Mouse (Mus musculus): ENCODE measurements around the gene Rptor. TPM values are rescaled to one million over a fixed set of nuclear protein-coding genes. Genes with fewer than 3 reads are reported as not detected.
A peak's percentile ranks its signal among the peaks of the same experiment; 100 is the strongest.

Rptor gene
- polyA plus RNA-seq, 1 experiment from 2014 or later: 14.6 TPM

- Histone ChIP-seq H3K27ac (ENCODE audit: low read depth) (no peak overlapping the region), H3K4me1 (ENCODE audit: insufficient read depth) (no peaks in the 10 kb centered on the region), H3K9ac (no peak overlapping the region), H3K9me3 (ENCODE audit: low read depth, low read length) (no peaks in the 10 kb centered on the region), H3K4me2 (no peak overlapping the region), H3K4me3 (ENCODE audit: low read depth, low read length) (no peak overlapping the region), H3K27me3 (ENCODE audit: insufficient read depth, low read length) (no peaks in the 10 kb centered on the region), H3K36me3 (ENCODE audit: insufficient read depth) (peaks cover 46% of the 10 kb centered on the region)
- 86% methylated on average over 9 of the region's 9 CpGs for WGBS
- DNase-seq (no peak), ATAC-seq (ENCODE audit: insufficient read depth) (no peak)
- no peak for TF ChIP-seq CTCF (IDR thresholded peaks at IDR 0.05; ENCODE audit: low read depth)
Measured at GRCm38 (mm10) chr11:119897041-119897440, 294.3 kb downstream of the Rptor start.

GRCm38 (mm10) chr11:119898976-119899375 is 296.3 kb downstream of the Rptor start:
- Histone ChIP-seq H3K9me3 (ENCODE audit: low read depth, low read length) (no peaks in the 10 kb centered on the region), H3K27me3 (ENCODE audit: insufficient read depth, low read length) (no peaks in the 10 kb centered on the region), H3K36me3 (ENCODE audit: insufficient read depth) (peaks cover 28% of the 10 kb centered on the region), H3K4me3 (ENCODE audit: low read depth, low read length) (no peak overlapping the region), H3K4me1 (ENCODE audit: insufficient read depth) (no peaks in the 10 kb centered on the region), H3K27ac (ENCODE audit: low read depth) (no peak overlapping the region), H3K9ac (no peak overlapping the region), H3K4me2 (no peak overlapping the region)
- ATAC-seq (ENCODE audit: insufficient read depth) (no peak), DNase-seq (no peak)
- TF ChIP-seq CTCF (IDR thresholded peaks at IDR 0.05; ENCODE audit: low read depth): no peak
- 78% methylated on average over 11 of the region's 11 CpGs for WGBS

DNA sequence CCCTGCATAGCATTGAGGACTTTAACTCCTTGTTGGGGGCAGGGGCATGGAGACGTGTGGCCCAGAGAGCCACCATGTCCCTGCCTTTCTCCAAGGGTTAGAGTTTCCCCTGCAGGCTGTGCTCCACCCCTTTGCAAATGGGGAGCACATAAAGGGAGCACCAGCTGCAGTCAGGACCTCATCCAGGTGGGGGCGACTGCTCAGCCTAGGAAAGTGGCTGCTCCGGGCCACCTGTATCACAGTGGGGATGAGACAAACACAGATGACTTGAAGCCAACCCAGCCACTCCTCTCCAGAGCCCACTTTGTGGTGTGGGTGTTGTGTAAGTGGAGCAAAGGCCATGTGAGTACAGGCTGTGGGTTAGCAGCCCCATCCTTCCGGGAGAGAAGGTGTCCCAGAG is 298.5 kb downstream of the Rptor start:
- Histone ChIP-seq H3K36me3 (ENCODE audit: insufficient read depth) (peaks cover 16% of the 10 kb centered on the region), H3K9me3 (ENCODE audit: low read depth, low read length) (no peaks in the 10 kb centered on the region), H3K4me2 (no peak overlapping the region), H3K27ac (ENCODE audit: low read depth) (no peak overlapping the region), H3K9ac (no peak overlapping the region), H3K4me1 (ENCODE audit: insufficient read depth) (no peaks in the 10 kb centered on the region), H3K27me3 (ENCODE audit: insufficient read depth, low read length) (no peaks in the 10 kb centered on the region), H3K4me3 (ENCODE audit: low read depth, low read length) (no peak overlapping the region)
- WGBS: 60% methylated on average over 4 of the region's 4 CpGs
- ATAC-seq (ENCODE audit: insufficient read depth) (no peak), DNase-seq (no peak)
- TF ChIP-seq CTCF (IDR thresholded peaks at IDR 0.05; ENCODE audit: low read depth): no peak

GRCm38 (mm10) chr11:119902891-119903290 is 300.2 kb downstream of the Rptor start:
- WGBS: 83% methylated on average over 4 of the region's 4 CpGs
- ATAC-seq (ENCODE audit: insufficient read depth): no peak
- H3K9ac ChIP-seq: no peak overlapping the region

GRCm38 (mm10) chr11:119904621-119905286 is 302.0 kb downstream of the Rptor start:
- no peaks in the 10 kb centered on the region for H3K36me3 ChIP-seq (ENCODE audit: insufficient read depth)

More at GRCm38 (mm10) chr11:119902891-119903290, 300.2 kb downstream of the Rptor start:
- Histone ChIP-seq H3K4me1 (ENCODE audit: insufficient read depth) (no peaks in the 10 kb centered on the region), H3K4me3 (ENCODE audit: low read depth, low read length) (no peak overlapping the region), H3K9me3 (ENCODE audit: low read depth, low read length) (no peaks in the 10 kb centered on the region), H3K36me3 (ENCODE audit: insufficient read depth) (peaks cover 6% of the 10 kb centered on the region), H3K27ac (ENCODE audit: low read depth) (no peak overlapping the region), H3K27me3 (ENCODE audit: insufficient read depth, low read length) (no peaks in the 10 kb centered on the region), H3K4me2 (no peak overlapping the region)
- TF ChIP-seq CTCF (IDR thresholded peaks at IDR 0.05; ENCODE audit: low read depth): no peak
- no peak for DNase-seq

DNA sequence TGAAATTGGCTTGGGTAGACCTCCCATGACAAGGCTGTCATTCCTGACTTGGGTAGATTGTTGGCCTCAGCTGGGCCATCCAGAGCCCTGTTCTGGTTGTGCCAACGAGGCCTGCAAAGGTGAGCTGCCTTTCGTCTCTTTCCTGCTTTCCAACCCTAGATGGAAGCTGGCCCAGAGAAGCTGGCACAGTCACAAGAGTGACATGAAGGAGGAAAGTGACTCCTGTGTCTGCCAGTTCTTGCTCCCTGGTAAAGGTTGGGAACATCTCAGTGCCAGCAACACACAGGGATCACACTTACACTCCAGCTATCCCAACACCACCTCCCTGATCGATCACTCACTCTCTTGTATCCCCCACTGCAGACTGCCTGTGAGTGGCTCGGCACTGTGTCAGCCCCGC is 303.1 kb downstream of the Rptor start:
- ATAC-seq (ENCODE audit: insufficient read depth) (no peak), DNase-seq (no peak)
- Histone ChIP-seq H3K36me3 (ENCODE audit: insufficient read depth) (no peaks in the 10 kb centered on the region), H3K9ac (no peak overlapping the region), H3K4me3 (ENCODE audit: low read depth, low read length) (no peak overlapping the region), H3K9me3 (ENCODE audit: low read depth, low read length) (no peaks in the 10 kb centered on the region), H3K4me2 (no peak overlapping the region), H3K27ac (ENCODE audit: low read depth) (no peak overlapping the region), H3K27me3 (ENCODE audit: insufficient read depth, low read length) (no peaks in the 10 kb centered on the region), H3K4me1 (ENCODE audit: insufficient read depth) (no peaks in the 10 kb centered on the region)
- no peak for TF ChIP-seq CTCF (IDR thresholded peaks at IDR 0.05; ENCODE audit: low read depth)
- WGBS: 79% methylated on average over 5 of the region's 5 CpGs

More at GRCm38 (mm10) chr11:119904621-119905286, 302.0 kb downstream of the Rptor start:
- TF ChIP-seq CTCF (IDR thresholded peaks at IDR 0.05; ENCODE audit: low read depth): peak; percentile 96
- 27% methylated on average over 5 of the region's 5 CpGs for WGBS
- Histone ChIP-seq H3K9ac (no peak overlapping the region), H3K27me3 (ENCODE audit: insufficient read depth, low read length) (no peaks in the 10 kb centered on the region), H3K27ac (ENCODE audit: low read depth) (no peak overlapping the region), H3K9me3 (ENCODE audit: low read depth, low read length) (no peaks in the 10 kb centered on the region), H3K4me1 (ENCODE audit: insufficient read depth) (no peaks in the 10 kb centered on the region), H3K4me3 (ENCODE audit: low read depth, low read length) (no peak overlapping the region), H3K4me2 (no peak overlapping the region)
- ATAC-seq (ENCODE audit: insufficient read depth): peak; percentile 48; the same call in 1 of the 2 replicates
- peak; percentile 89 for DNase-seq

- TF ChIP-seq CTCF (IDR thresholded peaks at IDR 0.05; ENCODE audit: low read depth): no peak
- H3K27me3 ChIP-seq (ENCODE audit: insufficient read depth, low read length): no peaks in the 10 kb centered on the region
- 38% methylated on average over 7 of the region's 7 CpGs for WGBS
Measured at GRCm38 (mm10) chr11:119907006-119907650, 304.4 kb downstream of the Rptor start.

More at GRCm38 (mm10) chr11:119907006-119907650, 304.4 kb downstream of the Rptor start:
- Histone ChIP-seq H3K9me3 (ENCODE audit: low read depth, low read length) (no peaks in the 10 kb centered on the region), H3K4me2 (no peak overlapping the region), H3K4me3 (ENCODE audit: low read depth, low read length) (no peak overlapping the region), H3K27ac (ENCODE audit: low read depth) (no peak overlapping the region), H3K4me1 (ENCODE audit: insufficient read depth) (no peaks in the 10 kb centered on the region), H3K9ac (no peak overlapping the region), H3K36me3 (ENCODE audit: insufficient read depth) (no peaks in the 10 kb centered on the region)
- no peak for ATAC-seq (ENCODE audit: insufficient read depth)
- DNase-seq: no peak
